Mouse (Mus musculus) macrophage (primary cell): ENCODE data around the gene Smyd4. TPM values are rescaled to one million over a fixed set of nuclear protein-coding genes. Genes with fewer than 3 reads are reported as not detected.
A peak's percentile ranks its signal among the peaks of the same experiment; 100 is the strongest.

Experiments
- H3K27ac ChIP-seq: fragments of 350-480 bp; formaldehyde crosslinking; 2 replicates; pipeline ENCODE4 v1.9.0; 2021
- H3K36me3 ChIP-seq: fragments of 350-480 bp; formaldehyde crosslinking; 2 replicates; pipeline ENCODE4 v1.9.0; 2021; ENCODE audit errors: inconsistent target
- H3K4me3 ChIP-seq: fragments of 350-480 bp; formaldehyde crosslinking; 2 replicates; pipeline ENCODE4 v1.9.0; 2021; ENCODE audit errors: inconsistent target
- H3K79me2 ChIP-seq: fragments of 350-480 bp; formaldehyde crosslinking; 2 replicates; pipeline ENCODE4 v1.9.0; 2021; ENCODE audit errors: inconsistent target
- WGBS: methylation state at CpG from one replicate; pipeline ENCODE4 v1.1.7; 2026; ENCODE audit warnings: inconsistent platforms; ENCODE audit not compliant: missing documents; 5-methylcytosine and 5-hydroxymethylcytosine counted together
- polyA plus RNA-seq: library from polyadenylated mRNA; stranded (reverse); fragments of 250-400 nt; gene quantifications from 3 replicates; pipeline ENCODE4 v1.2.4, GENCODE M21; 2018; ENCODE audit warnings: inconsistent platforms
- total RNA-seq, 78 experiments: library from RNA; depleted of rRNA; stranded (reverse); fragments of 250-400 nt; gene quantifications; 1 replicate in 9 of 78; 2 replicates in 24 of 78; 3 replicates in 43 of 78; 4 replicates in 2 of 78; pipeline ENCODE4 v1.2.4; 2018; ENCODE audit warnings: inconsistent platforms in 56 of 78

Gene Smyd4
- 10 to 100 TPM in 14 of 26 experiments, 1 to 10 TPM in 10, under 1 TPM in 2; 0.29 to 23.9 (median 10.9) TPM for total RNA-seq (2018; cell fraction: chromatin; rRNA removed)
- total RNA-seq (2018; cell fraction: cytosol; rRNA removed), result 1 to 10 TPM; 1.4 to 5.2 (median 3.4) TPM
- 10 to 100 TPM in 3 of 26 experiments, 1 to 10 TPM in 23; 1.1 to 17.3 (median 6.3) TPM for total RNA-seq (2018; cell fraction: nucleus; rRNA removed)
- 3.6 to 6.3 TPM (median 5.0 TPM) in 3 replicates for polyA plus RNA-seq

DNA sequence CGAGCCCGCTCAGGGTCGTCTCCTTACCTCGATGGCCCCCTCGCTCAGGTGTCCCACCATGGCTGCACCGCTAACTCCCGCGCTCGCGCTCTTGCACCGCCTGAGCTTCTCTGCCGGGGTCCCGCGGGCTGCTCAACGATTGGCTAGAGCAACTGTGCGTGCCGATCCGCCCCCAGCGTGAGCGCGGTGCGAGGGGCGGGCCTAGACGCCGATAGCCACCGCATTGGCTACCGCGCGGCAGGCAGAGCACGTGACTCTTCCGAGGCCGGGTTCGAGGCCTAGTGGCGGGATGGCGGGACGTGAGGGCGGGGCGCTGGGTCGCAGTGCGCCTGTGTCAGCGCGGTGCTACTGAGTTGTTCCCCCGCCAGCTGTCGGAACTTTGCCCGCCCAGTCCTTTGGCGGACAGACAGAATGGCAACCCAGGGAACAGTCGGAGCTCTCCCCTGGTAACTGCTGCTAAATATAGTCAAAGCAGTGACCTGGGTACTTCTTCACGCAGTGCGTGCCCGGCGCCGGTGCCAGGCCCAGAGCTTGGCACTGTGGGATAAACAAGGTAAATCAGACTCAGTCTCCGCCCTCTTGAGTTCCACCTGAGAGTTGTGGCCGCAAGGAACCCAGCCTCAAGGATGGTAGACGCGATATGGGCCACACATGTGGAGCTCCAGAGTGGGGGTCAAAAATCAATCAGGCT lies at the start of gene Smyd4, which contains the start of gene Rpa1:
Smyd4 (plus strand) TSS at position 235 of the 691 bp plus-strand sequence.
Rpa1 (minus strand) TSS at position 126 of the 691 bp plus-strand sequence.
- Histone ChIP-seq H3K79me2 (peaks cover 47% of the 10 kb centered on the region), H3K4me3 (peak within 1 kb of the TSS; percentile 93), H3K27ac (peak within 1 kb of the TSS; percentile 55), H3K36me3 (no peaks in the 10 kb centered on the region)
- WGBS, result under 1% methylated on average over 56 of the region's 56 CpGs

DNA sequence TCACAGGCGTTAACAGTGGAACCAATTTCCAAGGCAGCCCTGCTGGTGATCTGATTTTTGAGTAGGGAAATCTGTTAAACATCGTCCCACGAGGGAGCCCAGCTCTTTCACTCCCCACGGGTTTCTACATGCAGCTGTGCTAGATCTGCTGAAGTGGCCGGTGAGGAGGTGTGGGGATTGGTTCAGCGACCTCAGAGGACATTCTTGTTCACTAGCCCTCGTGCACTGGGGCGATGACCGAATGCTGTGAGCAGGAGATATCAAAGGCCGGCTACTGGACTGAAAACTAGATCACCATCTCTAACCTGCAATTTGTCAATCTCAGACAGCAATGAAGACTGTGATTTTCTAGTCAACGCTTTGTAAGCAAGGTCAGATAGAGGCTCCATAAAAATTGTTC lies 49.7 kb upstream of the Smyd4 start:
- no peaks in the 10 kb centered on the region for H3K79me2 ChIP-seq
- peaks cover 37% of the 10 kb centered on the region; the same call in 1 of the 2 replicates for H3K36me3 ChIP-seq
- 78% methylated on average over 11 of the region's 11 CpGs for WGBS
- H3K4me3 ChIP-seq, result no peak overlapping the region
- no peak overlapping the region for H3K27ac ChIP-seq

DNA sequence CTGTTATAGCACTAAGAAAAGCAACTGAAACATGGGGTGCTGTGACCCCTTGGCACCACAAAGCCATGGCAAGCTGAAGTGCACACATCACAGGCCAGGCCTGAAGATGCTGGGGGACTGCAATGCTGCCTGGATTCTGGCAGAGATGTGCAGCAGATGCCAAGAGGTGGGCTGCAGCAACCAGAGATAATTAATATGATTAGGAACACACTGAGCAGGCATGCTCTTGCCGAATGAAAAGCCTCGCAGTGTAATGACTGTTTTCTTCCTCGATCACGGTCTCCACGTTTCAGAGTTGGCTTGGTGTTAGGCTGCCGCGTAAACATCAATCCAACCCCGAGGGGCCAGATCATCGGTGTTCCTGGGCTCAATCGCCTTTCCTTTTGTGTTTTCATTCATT lies 48.4 kb upstream of the Smyd4 start:
- H3K4me3 ChIP-seq, result no peak overlapping the region
- peaks cover 44% of the 10 kb centered on the region; the same call in 1 of the 2 replicates for H3K36me3 ChIP-seq
- no peaks in the 10 kb centered on the region for H3K79me2 ChIP-seq
- WGBS, result 91% methylated on average over 10 of the region's 10 CpGs
- H3K27ac ChIP-seq, result no peak overlapping the region

DNA sequence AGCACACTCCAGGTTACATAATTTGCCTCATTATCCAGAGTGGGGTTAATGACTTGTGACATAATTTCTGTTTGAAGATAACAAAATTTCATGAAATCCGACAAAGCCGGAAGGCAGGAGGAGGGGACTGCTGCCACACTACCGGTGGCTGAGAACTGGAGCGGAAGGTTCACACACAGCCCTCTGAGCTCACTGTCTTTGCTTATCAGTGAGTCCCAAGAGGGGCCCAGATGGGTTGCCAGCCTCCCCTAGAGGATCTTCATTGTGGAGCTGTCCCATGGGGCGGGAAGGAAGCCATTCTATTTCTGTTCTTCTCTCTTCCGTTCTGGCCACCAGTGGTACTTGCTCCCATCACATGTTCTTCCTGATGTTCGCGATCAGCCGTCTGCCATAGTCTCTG lies 47.3 kb upstream of the Smyd4 start:
- Histone ChIP-seq H3K27ac (no peak overlapping the region), H3K36me3 (peaks cover 55% of the 10 kb centered on the region; the same call in 1 of the 2 replicates), H3K4me3 (no peak overlapping the region), H3K79me2 (no peaks in the 10 kb centered on the region)
- WGBS, result 92% methylated on average over 9 of the region's 9 CpGs

DNA sequence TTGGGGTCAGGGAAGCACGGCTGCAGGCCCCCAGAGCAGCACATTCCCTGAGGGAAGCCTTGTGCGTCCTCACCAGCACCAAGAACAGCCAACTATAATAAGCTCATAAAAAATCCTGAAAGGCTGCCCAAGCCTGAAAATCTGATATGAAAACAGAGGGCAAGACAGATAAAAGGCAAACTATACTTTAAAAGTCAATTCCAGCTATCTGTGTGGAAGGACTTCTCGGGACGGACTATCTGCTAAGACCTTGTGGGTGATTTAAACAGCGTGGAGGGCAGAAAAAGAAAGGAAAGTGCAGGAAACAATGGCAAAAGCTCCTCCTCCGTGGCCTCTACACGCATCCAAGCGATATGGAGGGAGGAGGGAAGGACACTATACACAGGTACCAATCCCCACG lies 43.4 kb upstream of the Smyd4 start:
- Histone ChIP-seq H3K27ac (no peak overlapping the region), H3K36me3 (peaks cover 86% of the 10 kb centered on the region), H3K79me2 (no peaks in the 10 kb centered on the region), H3K4me3 (no peak overlapping the region)
- WGBS, result 91% methylated on average over 9 of the region's 9 CpGs

DNA sequence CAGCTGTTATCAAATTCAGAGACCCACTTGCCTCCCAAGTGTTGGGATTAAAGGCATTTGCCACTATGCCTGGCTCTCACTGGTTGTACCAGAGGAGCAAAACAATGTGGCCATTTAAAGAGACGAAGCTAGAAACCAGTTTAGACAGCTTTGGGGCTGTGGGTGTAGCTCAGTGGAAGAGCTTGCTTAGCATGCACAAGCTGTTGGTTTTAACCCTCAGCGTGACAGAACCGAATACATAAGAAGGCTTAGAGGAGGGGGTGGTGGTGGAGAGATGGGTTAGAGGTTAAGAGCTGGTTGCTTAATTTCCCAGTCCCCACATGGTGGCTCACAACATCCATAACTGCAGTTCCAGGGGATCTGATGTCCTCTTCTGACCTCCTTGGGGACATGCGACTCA lies 39.6 kb upstream of the Smyd4 start:
- WGBS, result 96% methylated on average over 4 of the region's 4 CpGs
- H3K4me3 ChIP-seq, result no peak overlapping the region
- peaks cover 87% of the 10 kb centered on the region for H3K36me3 ChIP-seq
- no peak overlapping the region for H3K27ac ChIP-seq
- H3K79me2 ChIP-seq, result no peaks in the 10 kb centered on the region

DNA sequence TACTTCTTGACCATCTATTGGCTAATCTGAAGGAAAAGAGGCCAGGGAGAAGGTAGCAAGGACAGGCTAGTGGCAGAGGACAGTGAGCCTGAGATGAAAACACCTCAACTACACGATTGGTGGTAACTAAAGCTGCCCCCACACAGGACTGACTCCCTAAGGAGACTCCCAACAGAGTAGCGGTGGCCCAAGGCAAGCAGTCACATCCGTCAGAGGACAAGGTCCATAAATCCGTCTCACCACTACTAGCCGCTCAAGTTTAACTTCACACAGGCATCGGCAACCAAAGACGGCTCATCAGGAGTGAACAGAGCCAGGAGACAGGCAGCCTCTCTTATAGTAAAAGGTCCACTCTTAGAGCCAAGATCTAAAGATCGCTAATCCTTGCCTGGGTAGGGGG lies 37.4 kb upstream of the Smyd4 start:
- 93% methylated on average over 8 of the region's 8 CpGs for WGBS
- Histone ChIP-seq H3K36me3 (peaks cover 87% of the 10 kb centered on the region), H3K4me3 (no peak overlapping the region), H3K79me2 (no peaks in the 10 kb centered on the region), H3K27ac (no peak overlapping the region)

DNA sequence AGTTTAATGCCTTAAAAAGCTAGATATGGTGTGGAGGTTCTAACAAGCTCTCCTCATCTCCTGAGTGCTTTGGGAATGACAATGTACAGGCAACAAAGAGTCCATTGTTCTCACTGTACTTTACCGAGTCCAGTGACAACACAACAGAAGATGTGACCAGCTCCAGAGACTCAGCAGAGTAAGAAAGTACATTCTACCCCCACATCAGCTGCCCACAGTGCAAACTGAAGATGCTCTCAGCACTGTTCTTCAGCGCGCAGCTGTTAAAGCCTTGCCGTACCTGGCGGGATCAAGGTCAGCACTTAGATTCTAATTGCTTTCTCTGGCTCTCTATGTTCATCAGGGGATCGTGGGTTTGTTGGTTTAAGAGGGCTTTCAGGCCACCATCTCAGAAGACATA lies 36.5 kb upstream of the Smyd4 start:
- H3K4me3 ChIP-seq, result no peak overlapping the region
- H3K79me2 ChIP-seq, result no peaks in the 10 kb centered on the region
- no peak overlapping the region for H3K27ac ChIP-seq
- peaks cover 86% of the 10 kb centered on the region for H3K36me3 ChIP-seq
- 98% methylated on average over 6 of the region's 6 CpGs for WGBS

DNA sequence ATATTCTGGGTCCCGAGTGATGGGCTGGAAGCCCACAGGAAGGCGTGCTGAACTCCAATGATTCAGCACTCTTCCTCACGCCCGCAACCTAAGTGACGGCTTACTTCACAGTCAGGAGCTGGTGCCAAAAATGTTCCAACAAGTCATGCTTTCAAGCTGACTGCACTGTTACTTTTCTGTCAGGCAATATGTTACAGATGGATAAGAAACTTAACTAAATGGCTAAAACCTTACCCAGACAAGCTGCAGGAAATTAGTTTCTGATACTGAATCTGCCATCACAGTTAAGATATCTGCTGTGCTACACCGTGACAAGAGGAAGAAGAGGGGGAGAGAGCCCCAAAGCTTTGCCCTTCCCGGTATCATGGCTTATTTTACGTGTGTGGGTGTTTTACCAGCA lies 34.4 kb upstream of the Smyd4 start:
- Histone ChIP-seq H3K36me3 (peaks cover 76% of the 10 kb centered on the region), H3K79me2 (no peaks in the 10 kb centered on the region), H3K4me3 (no peak overlapping the region), H3K27ac (no peak overlapping the region)
- WGBS, result 64% methylated on average over 8 of the region's 8 CpGs

DNA sequence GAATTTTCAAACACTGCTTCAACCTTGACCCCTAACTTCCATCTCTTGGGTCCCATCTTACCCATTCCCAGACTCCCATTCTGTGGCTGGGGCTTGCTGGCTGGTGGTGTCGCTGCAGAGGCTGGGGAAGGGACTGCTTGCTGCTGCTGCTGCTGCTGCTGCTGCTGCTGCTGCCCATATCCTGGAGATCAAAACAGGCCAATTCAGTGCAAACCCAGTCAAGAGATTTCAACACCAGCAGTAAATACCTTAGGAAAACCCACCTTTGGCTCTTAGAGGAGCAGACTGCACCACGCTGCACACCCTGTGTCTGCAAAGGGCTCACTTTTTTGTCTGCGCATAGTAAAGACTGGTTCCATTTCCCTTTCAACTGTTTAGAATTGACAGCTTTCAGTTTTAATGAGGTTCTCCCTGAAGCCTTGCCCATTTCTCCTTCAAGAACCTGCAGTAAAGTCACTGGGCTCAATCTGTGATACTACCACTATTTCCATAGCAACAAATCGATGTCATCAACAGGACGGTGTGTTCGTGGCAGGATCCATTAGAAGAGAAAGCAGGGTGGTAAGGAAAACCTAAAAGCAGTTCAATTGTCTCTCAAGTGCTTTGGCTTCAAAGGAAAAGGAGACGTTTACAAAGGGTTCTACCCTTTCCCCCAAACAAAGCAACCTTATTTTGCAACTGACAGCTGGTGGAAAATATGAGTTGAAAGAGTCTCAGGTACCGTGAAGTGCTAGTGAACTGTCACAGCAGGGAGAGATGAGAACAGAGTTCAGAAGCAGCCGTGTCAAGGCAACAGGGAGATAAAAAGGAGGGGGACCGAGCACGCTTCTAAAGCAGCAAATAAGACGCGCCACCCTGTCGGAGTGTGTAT lies 29.6 kb upstream of the Smyd4 start:
- WGBS, result 94% methylated on average over 14 of the region's 14 CpGs
- no peak overlapping the region for H3K27ac ChIP-seq
- H3K79me2 ChIP-seq, result peaks cover 42% of the 10 kb centered on the region
- H3K36me3 ChIP-seq, result peaks cover 33% of the 10 kb centered on the region
- no peak overlapping the region for H3K4me3 ChIP-seq

DNA sequence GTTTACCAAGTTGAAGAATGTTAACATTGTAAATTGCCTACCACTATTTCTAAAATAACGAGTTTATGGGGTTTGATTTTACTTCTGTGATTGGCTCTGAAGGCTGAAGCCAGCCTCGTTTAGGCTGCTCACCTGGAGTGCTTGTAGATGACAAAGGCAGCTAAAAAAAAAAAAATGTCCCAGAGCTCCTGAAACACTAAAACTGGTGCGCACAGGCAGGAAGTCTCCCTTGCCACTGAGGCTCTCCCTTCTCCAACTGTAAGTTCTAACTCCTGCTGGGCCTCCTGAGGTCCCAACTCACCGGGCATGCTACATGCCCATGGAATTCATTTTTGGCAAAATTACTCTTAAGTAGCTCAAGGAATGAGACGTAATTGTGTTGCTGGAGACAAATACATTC lies 29.0 kb upstream of the Smyd4 start:
- Histone ChIP-seq H3K27ac (no peak overlapping the region), H3K79me2 (peaks cover 49% of the 10 kb centered on the region), H3K36me3 (peaks cover 27% of the 10 kb centered on the region), H3K4me3 (no peak overlapping the region)
- 91% methylated on average over 5 of the region's 5 CpGs for WGBS

DNA sequence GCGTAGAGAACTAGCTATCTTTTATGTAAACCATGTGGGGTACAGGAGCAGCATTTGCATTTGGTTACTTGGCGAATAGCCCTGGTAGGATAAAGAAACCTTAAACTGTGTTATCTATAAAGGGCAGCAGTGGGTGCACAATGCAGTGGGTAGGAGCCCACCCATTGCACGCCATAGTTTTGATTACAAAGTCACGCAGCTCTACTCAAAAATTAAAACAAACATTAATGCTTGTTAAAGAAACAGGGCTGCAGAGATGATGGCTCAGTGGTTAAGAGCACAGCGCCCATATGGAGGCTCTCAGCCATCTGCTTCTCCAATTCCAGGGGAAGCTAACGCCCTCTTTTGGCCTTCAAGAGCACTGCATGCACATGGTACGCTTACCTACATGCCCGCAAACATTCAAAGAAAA lies 24.9 kb upstream of the Smyd4 start:
- no peak overlapping the region for H3K27ac ChIP-seq
- H3K36me3 ChIP-seq, result no peaks in the 10 kb centered on the region
- 91% methylated on average over 8 of the region's 8 CpGs for WGBS
- peaks cover 67% of the 10 kb centered on the region for H3K79me2 ChIP-seq
- H3K4me3 ChIP-seq, result no peak overlapping the region

DNA sequence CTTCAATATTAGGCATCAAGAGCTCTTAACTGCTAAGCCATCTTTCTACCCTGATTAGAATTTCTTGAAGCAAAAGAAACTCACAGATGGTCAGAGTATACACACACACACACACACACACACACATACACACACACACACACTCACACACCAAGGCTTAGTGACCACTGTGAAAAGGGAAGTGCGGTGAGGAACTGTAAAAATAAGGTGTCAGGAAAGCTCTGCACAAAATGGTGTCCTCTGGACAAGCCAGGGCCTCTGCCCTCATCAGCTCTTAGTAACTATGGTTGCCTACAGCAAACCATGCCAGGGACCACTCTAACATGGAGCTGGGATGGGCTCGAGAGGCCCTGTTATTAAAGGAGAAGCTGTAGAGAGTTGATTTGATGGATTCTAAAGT lies 23.8 kb upstream of the Smyd4 start:
- peaks cover 65% of the 10 kb centered on the region for H3K79me2 ChIP-seq
- no peak overlapping the region for H3K4me3 ChIP-seq
- H3K36me3 ChIP-seq, result no peaks in the 10 kb centered on the region
- no peak overlapping the region for H3K27ac ChIP-seq
- WGBS, result 67% methylated on average over 2 of the region's 2 CpGs

DNA sequence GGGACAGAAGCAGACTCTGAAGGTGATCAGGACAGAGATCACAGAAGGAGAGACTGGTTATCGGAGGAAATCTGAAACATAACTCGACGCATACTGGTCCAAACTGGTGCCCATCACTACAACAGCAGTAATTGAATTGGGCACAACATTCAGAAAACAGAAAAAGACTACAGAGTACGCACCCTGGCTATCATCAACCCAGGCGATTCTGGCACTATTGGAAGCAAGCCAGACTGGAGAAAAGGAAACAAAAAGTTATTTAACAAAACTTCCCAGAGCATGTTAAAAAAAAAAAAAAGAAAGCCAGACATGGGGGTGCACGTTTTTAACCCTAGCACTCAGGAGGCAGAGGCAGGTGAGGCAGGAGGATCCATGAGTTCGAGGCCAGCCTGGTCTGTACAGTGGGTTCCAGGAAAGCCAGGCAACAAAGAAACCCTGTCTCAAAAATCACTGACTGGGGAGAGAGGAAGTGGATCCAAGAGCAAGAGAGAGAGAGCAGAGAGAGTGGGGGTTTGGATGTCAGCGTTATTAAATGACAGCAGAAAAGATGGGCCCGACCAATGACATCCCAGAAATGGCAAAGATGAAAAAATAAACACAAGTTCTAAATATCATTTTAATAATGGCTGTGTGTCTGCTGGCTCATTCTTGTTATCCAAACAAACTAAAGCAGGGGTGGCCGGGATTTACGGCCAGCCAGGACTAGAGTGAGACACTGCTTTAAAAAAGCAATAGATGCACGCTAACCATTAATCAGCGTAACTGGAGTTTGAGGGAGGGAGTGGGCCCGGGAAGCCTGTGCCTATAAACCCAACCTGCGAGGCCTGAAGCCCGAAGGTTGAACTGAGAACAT lies 22.9 kb upstream of the Smyd4 start:
- H3K79me2 ChIP-seq, result peaks cover 56% of the 10 kb centered on the region
- no peaks in the 10 kb centered on the region for H3K36me3 ChIP-seq
- no peak overlapping the region for H3K27ac ChIP-seq
- H3K4me3 ChIP-seq, result no peak overlapping the region
- 77% methylated on average over 15 of the region's 16 CpGs for WGBS
